Mouse (Mus musculus) liver, embryonic 12.5 days (tissue): ENCODE measurements around the gene St6galnac6. TPM values are rescaled to one million over a fixed set of nuclear protein-coding genes. Genes with fewer than 3 reads are reported as not detected.

Source experiments
- ATAC-seq: fragments of 200-750 bp; cut with Nextera tagmentation; 2 replicates; pipeline ENCODE4 v1.8.0; 2017; ENCODE audit warnings: moderate number of reproducible peaks, mild to moderate bottlenecking, moderate library complexity
- H3K27ac ChIP-seq: fragments of 300-500 bp; sonication (generic); 2 replicates; pipeline ENCODE4 v1.5.1; 2016; ENCODE audit warnings: mild to moderate bottlenecking
- H3K27me3 ChIP-seq: fragments of 300-500 bp; sonication (generic); replicated peaks from 2 replicates; pipeline ENCODE4 v1.6.1; 2016; ENCODE audit warnings: mild to moderate bottlenecking, moderate library complexity
- H3K36me3 ChIP-seq: fragments of 300-500 bp; sonication (generic); 2 replicates; pipeline ENCODE4 v1.6.1; 2016; ENCODE audit warnings: mild to moderate bottlenecking, moderate library complexity
- H3K4me1 ChIP-seq: fragments of 300-500 bp; sonication (generic); 2 replicates; pipeline ENCODE4 v1.6.1; 2016
- H3K4me2 ChIP-seq: fragments of 300-500 bp; sonication (generic); 2 replicates; pipeline ENCODE4 v1.6.1; 2016; ENCODE audit warnings: mild to moderate bottlenecking, moderate library complexity
- H3K4me3 ChIP-seq: fragments of 300-500 bp; sonication (generic); 2 replicates; pipeline ENCODE4 v1.5.1; 2016; ENCODE audit warnings: mild to moderate bottlenecking, moderate library complexity
- H3K9ac ChIP-seq: fragments of 300-500 bp; sonication (generic); 2 replicates; pipeline ENCODE4 v1.6.1; 2016; ENCODE audit warnings: mild to moderate bottlenecking, moderate library complexity
- H3K9me3 ChIP-seq: fragments of 300-500 bp; sonication (generic); replicated peaks from 2 replicates; pipeline ENCODE4 v1.6.1; 2016; ENCODE audit warnings: mild to moderate bottlenecking, moderate library complexity
- WGBS: fragments of 180-500 bp; shearing (Covaris S2); methylation state at CpG from one replicate; pipeline ENCODE4 v1.1.7; 2016; ENCODE audit not compliant: insufficient replicate concordance; 5-methylcytosine and 5-hydroxymethylcytosine counted together
- polyA plus RNA-seq: library from polyadenylated mRNA; unstranded; fragments of >200 nt; fragmentation: Nextera tagmentation; extraction: Ambion mirVana; gene quantifications from 2 replicates; pipeline ENCODE4 v1.2.1, GENCODE M21; 2016

St6galnac6 gene
- polyA plus RNA-seq, 1 experiment from 2014 or later, result 14.5 TPM

DNA sequence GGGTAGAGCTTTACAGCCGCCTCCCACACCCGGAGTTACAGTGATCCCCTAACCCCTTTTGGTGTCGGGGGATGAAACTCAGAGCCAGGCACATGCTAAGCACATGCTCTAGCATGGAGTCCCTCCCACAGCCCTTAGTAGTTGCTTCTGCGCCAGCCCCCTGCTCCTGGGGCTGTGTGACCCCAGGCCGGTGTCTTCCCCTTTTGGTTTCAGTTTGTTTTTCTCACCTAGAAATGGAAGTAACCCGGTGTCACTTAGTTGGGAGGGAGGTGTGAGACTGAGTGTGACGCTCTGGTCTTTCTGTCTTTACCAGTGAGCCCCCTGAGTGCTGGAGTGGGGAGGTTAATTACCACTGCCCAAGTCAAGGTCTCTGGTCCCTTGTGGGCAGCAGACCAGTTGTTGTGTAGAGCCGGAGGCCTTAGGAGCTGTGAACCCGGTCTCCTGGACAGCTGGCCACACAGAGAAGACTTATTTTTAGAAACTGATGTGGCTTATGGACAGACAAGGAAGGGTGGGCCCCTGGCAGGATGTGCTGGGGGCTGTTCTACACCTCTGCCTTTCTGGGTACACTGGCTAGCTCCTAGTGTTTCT, 11.7 kb upstream of the St6galnac6 start:
- Histone ChIP-seq H3K9ac (peak overlapping the region; percentile 76), H3K9me3 (no peaks in the 10 kb centered on the region), H3K4me2 (peak overlapping the region; percentile 94), H3K36me3 (peaks cover 12% of the 10 kb centered on the region), H3K4me1 (peaks cover 52% of the 10 kb centered on the region), H3K4me3 (peak overlapping the region; percentile 69), H3K27ac (peak overlapping the region; percentile 47; the same call in 1 of the 2 replicates), H3K27me3 (0 out of 2 replicates have a peak, but pooled peaks cover 6% of the 10 kb centered on the region)
- no peak; the same call in 1 of the 2 replicates for ATAC-seq
- 3% methylated on average over 9 of the region's 9 CpGs for WGBS

DNA sequence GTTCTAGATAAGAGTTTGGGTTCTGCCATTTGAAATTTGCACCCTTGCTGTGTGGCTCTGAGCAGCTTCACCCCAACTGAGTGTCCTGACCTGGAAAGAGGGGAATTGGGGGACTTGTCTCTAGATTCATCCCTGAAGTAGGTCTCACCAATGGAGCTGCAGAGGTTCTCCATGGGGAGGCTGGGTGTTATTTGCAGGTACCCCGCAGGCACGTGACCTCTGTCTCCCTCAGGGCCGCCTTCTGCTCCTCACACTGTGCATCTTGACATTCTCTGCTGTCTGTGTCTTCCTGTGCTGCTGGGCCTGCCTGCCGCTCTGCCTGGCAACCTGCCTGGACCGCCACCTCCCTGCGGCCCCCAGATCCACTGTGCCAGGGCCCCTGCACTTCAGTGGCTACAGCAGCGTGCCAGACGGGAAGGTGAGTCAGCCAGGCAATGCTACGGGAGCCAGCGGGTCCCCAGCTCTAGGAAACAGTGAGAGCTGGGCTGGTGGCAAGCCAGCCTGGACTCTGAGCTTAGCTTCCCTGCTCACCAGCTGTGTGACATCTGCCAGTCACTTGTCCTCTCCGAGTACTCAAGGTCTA, 10.2 kb upstream of the St6galnac6 start:
- peaks cover 40% of the 10 kb centered on the region for H3K4me1 ChIP-seq
- H3K27ac ChIP-seq, result no peak overlapping the region
- H3K9ac ChIP-seq, result no peak overlapping the region

GRCm38 (mm10) chr2:32590224-32590623, 9.3 kb upstream of the St6galnac6 start:
- Histone ChIP-seq H3K4me2 (no peak overlapping the region), H3K4me3 (no peak overlapping the region), H3K36me3 (peaks cover 29% of the 10 kb centered on the region), H3K4me1 (peaks cover 40% of the 10 kb centered on the region), H3K9me3 (no peaks in the 10 kb centered on the region), H3K27me3 (no peaks in the 10 kb centered on the region), H3K27ac (0 out of 2 replicates have a peak overlapping the region, but pooled peaks have one; percentile 7), H3K9ac (no peak overlapping the region)
- ATAC-seq, result no peak
- WGBS, result 82% methylated on average over 10 of the region's 10 CpGs

More for the DNA sequence above, 10.2 kb upstream of the St6galnac6 start:
- Histone ChIP-seq H3K4me3 (no peak overlapping the region), H3K27me3 (no peaks in the 10 kb centered on the region), H3K4me2 (peak overlapping the region; percentile 94; the same call in 1 of the 2 replicates), H3K9me3 (no peaks in the 10 kb centered on the region), H3K36me3 (peaks cover 21% of the 10 kb centered on the region)
- 72% methylated on average over 11 of the region's 11 CpGs for WGBS
- ATAC-seq, result no peak

- Histone ChIP-seq H3K27ac (no peak overlapping the region), H3K36me3 (peaks cover 34% of the 10 kb centered on the region), H3K9ac (no peak overlapping the region), H3K4me2 (no peak overlapping the region), H3K4me3 (no peak overlapping the region), H3K9me3 (no peaks in the 10 kb centered on the region), H3K27me3 (no peaks in the 10 kb centered on the region), H3K4me1 (peaks cover 38% of the 10 kb centered on the region)
- 76% methylated on average over 6 of the region's 6 CpGs for WGBS
- ATAC-seq, result no peak
These were observed 8.3 kb upstream of the St6galnac6 start for GRCm38 (mm10) chr2:32591249-32591648.

- Histone ChIP-seq H3K4me1 (peaks cover 13% of the 10 kb centered on the region), H3K4me3 (no peak overlapping the region), H3K27ac (no peak overlapping the region), H3K9ac (no peak overlapping the region), H3K4me2 (no peak overlapping the region), H3K27me3 (no peaks in the 10 kb centered on the region), H3K36me3 (peaks cover 46% of the 10 kb centered on the region), H3K9me3 (no peaks in the 10 kb centered on the region)
- WGBS, result 89% methylated on average over 13 of the region's 13 CpGs
- no peak for ATAC-seq
These were observed 2.8 kb upstream of the St6galnac6 start for GRCm38 (mm10) chr2:32596725-32597124.

GRCm38 (mm10) chr2:32597248-32597647, 2.3 kb upstream of the St6galnac6 start:
- Histone ChIP-seq H3K4me2 (no peak overlapping the region), H3K9me3 (no peaks in the 10 kb centered on the region), H3K4me3 (no peak overlapping the region), H3K9ac (no peak overlapping the region), H3K4me1 (peaks cover 18% of the 10 kb centered on the region), H3K27me3 (no peaks in the 10 kb centered on the region), H3K36me3 (peaks cover 46% of the 10 kb centered on the region), H3K27ac (no peak overlapping the region)
- ATAC-seq, result no peak
- WGBS, result 77% methylated on average over 5 of the region's 5 CpGs

GRCm38 (mm10) chr2:32597699-32598098, 1.8 kb upstream of the St6galnac6 start:
- ATAC-seq, result no peak
- peaks cover 22% of the 10 kb centered on the region for H3K4me1 ChIP-seq
- no peaks in the 10 kb centered on the region for H3K27me3 ChIP-seq
- H3K36me3 ChIP-seq, result peaks cover 44% of the 10 kb centered on the region
- H3K4me3 ChIP-seq, result no peak overlapping the region
- WGBS, result 83% methylated on average over 5 of the region's 5 CpGs
- no peaks in the 10 kb centered on the region for H3K9me3 ChIP-seq
- no peak overlapping the region for H3K27ac ChIP-seq
- H3K4me2 ChIP-seq, result no peak overlapping the region
- H3K9ac ChIP-seq, result no peak overlapping the region

- Histone ChIP-seq H3K4me2 (no peak overlapping the region), H3K9me3 (no peaks in the 10 kb centered on the region), H3K9ac (0 out of 2 replicates have a peak overlapping the region, but pooled peaks have one; percentile 17), H3K27ac (no peak overlapping the region), H3K4me3 (no peak overlapping the region), H3K4me1 (peaks cover 22% of the 10 kb centered on the region), H3K36me3 (peaks cover 39% of the 10 kb centered on the region), H3K27me3 (no peaks in the 10 kb centered on the region)
- WGBS, result 76% methylated on average over 8 of the region's 8 CpGs
- no peak for ATAC-seq
These were observed 1.0 kb upstream of the St6galnac6 start for GRCm38 (mm10) chr2:32598506-32598905.

DNA sequence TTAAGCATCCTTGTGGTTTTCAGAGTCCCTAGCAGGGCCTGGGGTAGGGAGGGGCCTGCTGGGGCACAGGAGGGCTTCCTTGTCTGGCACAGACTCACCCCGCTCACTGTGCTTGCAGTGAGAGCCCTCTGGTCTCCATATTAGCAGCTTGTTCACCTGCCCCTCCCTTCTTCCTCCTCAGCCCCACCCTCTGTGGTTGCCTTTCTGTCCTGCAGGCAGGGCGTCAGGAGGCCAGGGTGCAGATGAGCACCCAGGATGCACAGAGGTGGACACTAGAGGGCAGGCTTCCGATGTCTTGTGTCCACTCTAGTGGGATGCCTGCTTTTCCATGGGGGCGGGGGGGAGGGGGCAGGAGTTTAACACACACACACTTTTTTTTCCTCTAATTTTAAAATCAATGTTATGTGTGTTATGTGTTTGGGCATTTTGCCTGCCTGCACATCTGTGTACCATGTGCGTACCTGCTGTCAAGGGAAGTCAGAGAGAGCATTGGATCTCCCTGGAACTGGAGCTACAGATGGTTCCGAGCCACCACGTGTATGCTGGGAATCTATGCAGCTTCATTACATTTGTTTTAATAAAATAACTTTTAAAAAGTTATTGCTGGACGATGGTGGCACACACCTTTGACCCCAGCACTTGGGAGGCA, 2.0 kb downstream of the St6galnac6 start:
- Histone ChIP-seq H3K9ac (peak overlapping the region; percentile 46; the same call in 1 of the 2 replicates), H3K36me3 (peaks cover 20% of the 10 kb centered on the region), H3K4me3 (no peak overlapping the region), H3K4me2 (peak overlapping the region; percentile 66), H3K27ac (no peak overlapping the region; the same call in none of the 2 replicates), H3K4me1 (peaks cover 43% of the 10 kb centered on the region), H3K27me3 (no peaks in the 10 kb centered on the region), H3K9me3 (no peaks in the 10 kb centered on the region)
- whole genome bisulfite sequencing, result 35% methylated on average over 8 of the region's 8 CpGs
- ATAC-seq, result peak; percentile 75

- peaks cover 53% of the 10 kb centered on the region for H3K4me1 ChIP-seq
- peak overlapping the region; percentile 5; the same call in 1 of the 2 replicates for H3K27ac ChIP-seq
- peak; percentile 57 for ATAC-seq
- peak overlapping the region; percentile 52 for H3K9ac ChIP-seq
- H3K4me2 ChIP-seq, result peak overlapping the region; percentile 66
- peaks cover 9% of the 10 kb centered on the region for H3K36me3 ChIP-seq
- H3K27me3 ChIP-seq, result no peaks in the 10 kb centered on the region
- WGBS, result 1% methylated on average over 11 of the region's 11 CpGs
- H3K4me3 ChIP-seq, result peak overlapping the region; percentile 46
- no peaks in the 10 kb centered on the region for H3K9me3 ChIP-seq
These were observed 3.1 kb downstream of the St6galnac6 start for GRCm38 (mm10) chr2:32602600-32603054.

- no peak overlapping the region; the same call in 1 of the 2 replicates for H3K9ac ChIP-seq
- H3K4me2 ChIP-seq, result peak overlapping the region; percentile 50
- H3K4me1 ChIP-seq, result peaks cover 74% of the 10 kb centered on the region
- peaks cover 4% of the 10 kb centered on the region; the same call in 1 of the 2 replicates for H3K36me3 ChIP-seq
- no peaks in the 10 kb centered on the region for H3K9me3 ChIP-seq
- no peak for ATAC-seq
- no peaks in the 10 kb centered on the region for H3K27me3 ChIP-seq
- 25% methylated on average over 10 of the region's 10 CpGs for WGBS
- H3K27ac ChIP-seq, result no peak overlapping the region
- peak overlapping the region; percentile 25; the same call in 1 of the 2 replicates for H3K4me3 ChIP-seq
These were observed 5.1 kb downstream of the St6galnac6 start for GRCm38 (mm10) chr2:32604631-32605030.
